Mouse (Mus musculus): Measurements from ENCODE around the gene Tbk1. TPM values are rescaled to one million over a fixed set of nuclear protein-coding genes. Genes with fewer than 3 reads are reported as not detected.

The Tbk1 gene
- polyA plus RNA-seq, 1 experiment from 2014 or later: 19.7 TPM

GRCm38 (mm10) chr10:121509751-121510643 is 76.6 kb downstream of the Tbk1 start:
- no peaks in the 10 kb centered on the region for H3K9me3 ChIP-seq (replicated peaks)
- H3K36me3 ChIP-seq (replicated peaks): no peaks in the 10 kb centered on the region
- H3K9ac ChIP-seq: 0 out of 2 replicates have a peak overlapping the region, but pooled peaks have one; percentile 6
- H3K4me3 ChIP-seq (replicated peaks): peak overlapping the region; percentile 15; the same call in 1 of the 2 replicates
- peak overlapping the region; percentile 55 for H3K27ac ChIP-seq (replicated peaks)
- 32% methylated on average over 24 of the region's 24 CpGs for WGBS (ENCODE audit: insufficient replicate concordance)
- peaks cover 51% of the 10 kb centered on the region for H3K4me1 ChIP-seq (replicated peaks)
- no peaks in the 10 kb centered on the region for H3K27me3 ChIP-seq
- no peak for ATAC-seq (ENCODE audit: insufficient read depth)
- H3K4me2 ChIP-seq: peak overlapping the region; percentile 57

GRCm38 (mm10) chr10:121507755-121508544 is 78.6 kb downstream of the Tbk1 start:
- Histone ChIP-seq H3K27me3 (no peaks in the 10 kb centered on the region), H3K27ac (replicated peaks) (no peak overlapping the region), H3K4me2 (peak overlapping the region; percentile 19; the same call in 1 of the 2 replicates), H3K4me3 (replicated peaks) (no peak overlapping the region), H3K4me1 (replicated peaks) (peaks cover 55% of the 10 kb centered on the region), H3K36me3 (replicated peaks) (no peaks in the 10 kb centered on the region), H3K9ac (no peak overlapping the region), H3K9me3 (replicated peaks) (no peaks in the 10 kb centered on the region)
- ATAC-seq (ENCODE audit: insufficient read depth): no peak
- WGBS (ENCODE audit: insufficient replicate concordance): 77% methylated on average over 16 of the region's 16 CpGs

GRCm38 (mm10) chr10:121506731-121507583 is 79.6 kb downstream of the Tbk1 start:
- no peaks in the 10 kb centered on the region for H3K36me3 ChIP-seq (replicated peaks)
- H3K4me1 ChIP-seq (replicated peaks): peaks cover 55% of the 10 kb centered on the region
- WGBS (ENCODE audit: insufficient replicate concordance): 42% methylated on average over 29 of the region's 29 CpGs
- ATAC-seq (ENCODE audit: insufficient read depth): peak; percentile 30
- peak overlapping the region; percentile 19 for H3K4me2 ChIP-seq
- peak overlapping the region; percentile 9; the same call in 1 of the 2 replicates for H3K9ac ChIP-seq
- H3K4me3 ChIP-seq (replicated peaks): no peak overlapping the region
- H3K9me3 ChIP-seq (replicated peaks): no peaks in the 10 kb centered on the region
- H3K27me3 ChIP-seq: no peaks in the 10 kb centered on the region
- peak overlapping the region; percentile 89 for H3K27ac ChIP-seq (replicated peaks)

GRCm38 (mm10) chr10:121505929-121506328 is 80.7 kb downstream of the Tbk1 start:
- H3K9ac ChIP-seq: peak overlapping the region; percentile 56; the same call in 1 of the 2 replicates
- H3K4me1 ChIP-seq (replicated peaks): peaks cover 59% of the 10 kb centered on the region
- H3K4me2 ChIP-seq: peak overlapping the region; percentile 79
- 40% methylated on average over 7 of the region's 7 CpGs for WGBS (ENCODE audit: insufficient replicate concordance)
- ATAC-seq (ENCODE audit: insufficient read depth): no peak
- no peaks in the 10 kb centered on the region for H3K27me3 ChIP-seq
- peak overlapping the region; percentile 50 for H3K4me3 ChIP-seq (replicated peaks)
- H3K36me3 ChIP-seq (replicated peaks): no peaks in the 10 kb centered on the region
- peak overlapping the region; percentile 89 for H3K27ac ChIP-seq (replicated peaks)
- H3K9me3 ChIP-seq (replicated peaks): no peaks in the 10 kb centered on the region

GRCm38 (mm10) chr10:121504973-121505911 is 81.3 kb downstream of the Tbk1 start:
- peak overlapping the region; percentile 89 for H3K27ac ChIP-seq (replicated peaks)
- no peaks in the 10 kb centered on the region for H3K9me3 ChIP-seq (replicated peaks)
- H3K4me1 ChIP-seq (replicated peaks): peaks cover 61% of the 10 kb centered on the region
- ATAC-seq (ENCODE audit: insufficient read depth): peak; percentile 93
- H3K4me2 ChIP-seq: peak overlapping the region; percentile 79
- peak overlapping the region; percentile 56 for H3K9ac ChIP-seq
- H3K36me3 ChIP-seq (replicated peaks): no peaks in the 10 kb centered on the region
- H3K4me3 ChIP-seq (replicated peaks): peak overlapping the region; percentile 50
- no peaks in the 10 kb centered on the region for H3K27me3 ChIP-seq
- WGBS (ENCODE audit: insufficient replicate concordance): 19% methylated on average over 35 of the region's 35 CpGs

- Histone ChIP-seq H3K27ac (replicated peaks) (peak overlapping the region; percentile 29; the same call in 1 of the 2 replicates), H3K4me2 (no peak overlapping the region), H3K4me3 (replicated peaks) (no peak overlapping the region), H3K9me3 (replicated peaks) (no peaks in the 10 kb centered on the region), H3K36me3 (replicated peaks) (no peaks in the 10 kb centered on the region), H3K4me1 (replicated peaks) (peaks cover 48% of the 10 kb centered on the region), H3K9ac (no peak overlapping the region), H3K27me3 (no peaks in the 10 kb centered on the region)
- ATAC-seq (ENCODE audit: insufficient read depth): no peak
- 20% methylated on average over 5 of the region's 5 CpGs for WGBS (ENCODE audit: insufficient replicate concordance)
These were observed 85.4 kb downstream of the Tbk1 start for GRCm38 (mm10) chr10:121501160-121501559.

GRCm38 (mm10) chr10:121500034-121500433 is 86.6 kb downstream of the Tbk1 start:
- H3K4me1 ChIP-seq (replicated peaks): peaks cover 40% of the 10 kb centered on the region
- H3K9me3 ChIP-seq (replicated peaks): no peaks in the 10 kb centered on the region
- no peaks in the 10 kb centered on the region for H3K36me3 ChIP-seq (replicated peaks)
- no peak overlapping the region for H3K9ac ChIP-seq
- no peak overlapping the region for H3K4me3 ChIP-seq (replicated peaks)
- ATAC-seq (ENCODE audit: insufficient read depth): peak; percentile 44
- 66% methylated on average over 5 of the region's 5 CpGs for WGBS (ENCODE audit: insufficient replicate concordance)
- H3K4me2 ChIP-seq: no peak overlapping the region
- peak overlapping the region; percentile 75 for H3K27ac ChIP-seq (replicated peaks)
- no peaks in the 10 kb centered on the region for H3K27me3 ChIP-seq

- Histone ChIP-seq H3K9ac (no peak overlapping the region), H3K4me3 (replicated peaks) (no peak overlapping the region), H3K36me3 (replicated peaks) (no peaks in the 10 kb centered on the region), H3K9me3 (replicated peaks) (no peaks in the 10 kb centered on the region), H3K4me1 (replicated peaks) (peaks cover 45% of the 10 kb centered on the region), H3K27ac (replicated peaks) (0 out of 2 replicates have a peak overlapping the region, but pooled peaks have one; percentile 51), H3K4me2 (no peak overlapping the region), H3K27me3 (no peaks in the 10 kb centered on the region)
- 0 out of 2 replicates have a peak, but pooled peaks have one; percentile 3 for ATAC-seq (ENCODE audit: insufficient read depth)
- WGBS (ENCODE audit: insufficient replicate concordance): 35% methylated on average over 2 of the region's 2 CpGs
These were observed 87.5 kb downstream of the Tbk1 start for GRCm38 (mm10) chr10:121499063-121499462.

- Histone ChIP-seq H3K27ac (replicated peaks) (peak overlapping the region; percentile 76), H3K9me3 (replicated peaks) (no peaks in the 10 kb centered on the region), H3K9ac (no peak overlapping the region), H3K4me1 (replicated peaks) (peaks cover 51% of the 10 kb centered on the region), H3K4me3 (replicated peaks) (no peak overlapping the region), H3K36me3 (replicated peaks) (no peaks in the 10 kb centered on the region), H3K27me3 (no peaks in the 10 kb centered on the region), H3K4me2 (peak overlapping the region; percentile 38)
- peak; percentile 45; the same call in 1 of the 2 replicates for ATAC-seq (ENCODE audit: insufficient read depth)
- WGBS (ENCODE audit: insufficient replicate concordance): 50% methylated on average over 8 of the region's 8 CpGs
These were observed 88.1 kb downstream of the Tbk1 start for GRCm38 (mm10) chr10:121498481-121498904.

Data from liver, embryonic 15.5 days (tissue).